Mouse (Mus musculus) megakaryocyte-erythroid progenitor cell, adult 5-6 weeks (primary cell): ENCODE results near the gene Prtg. TPM values are rescaled to one million over a fixed set of nuclear protein-coding genes. Genes with fewer than 3 reads are reported as not detected.

ENCODE experiments used
- ATAC-seq: replicated peaks from 2 replicates; pipeline ENCODE4 v1.8.0; 2016; ENCODE audit warnings: mild to moderate bottlenecking, inconsistent platforms; ENCODE audit not compliant: severe bottlenecking, poor library complexity, low FRiP score, low TSS enrichment
- total RNA-seq, 2 experiments: library from RNA; stranded (forward) in 1 of 2; stranded (reverse) in 1 of 2; fragments of 200-1000, 215-1000 nt in 1 of 2; fragments of >200 nt in 1 of 2; fragmentation: Nextera tagmentation in 1 of 2; gene quantifications; 2 replicates each; pipeline ENCODE4 v1.2.3; 2014 to 2017

Gene Prtg
- total RNA-seq, 2 experiments from 2014 or later = not detected

- ATAC-seq = no peak
Observed at GRCm38 (mm10) chr9:72853681-72854190, 47.1 kb downstream of the Prtg start.

GRCm38 (mm10) chr9:72856721-72857120 lies 50.0 kb downstream of the Prtg start:
- ATAC-seq = no peak

GRCm38 (mm10) chr9:72860764-72861163 lies 54.1 kb downstream of the Prtg start:
- ATAC-seq = no peak

GRCm38 (mm10) chr9:72861235-72861634 lies 54.6 kb downstream of the Prtg start:
- ATAC-seq = no peak

GRCm38 (mm10) chr9:72862186-72862585 lies 55.5 kb downstream of the Prtg start:
- no peak for ATAC-seq

- ATAC-seq = no peak
Observed at GRCm38 (mm10) chr9:72862955-72863354, 56.3 kb downstream of the Prtg start.

DNA sequence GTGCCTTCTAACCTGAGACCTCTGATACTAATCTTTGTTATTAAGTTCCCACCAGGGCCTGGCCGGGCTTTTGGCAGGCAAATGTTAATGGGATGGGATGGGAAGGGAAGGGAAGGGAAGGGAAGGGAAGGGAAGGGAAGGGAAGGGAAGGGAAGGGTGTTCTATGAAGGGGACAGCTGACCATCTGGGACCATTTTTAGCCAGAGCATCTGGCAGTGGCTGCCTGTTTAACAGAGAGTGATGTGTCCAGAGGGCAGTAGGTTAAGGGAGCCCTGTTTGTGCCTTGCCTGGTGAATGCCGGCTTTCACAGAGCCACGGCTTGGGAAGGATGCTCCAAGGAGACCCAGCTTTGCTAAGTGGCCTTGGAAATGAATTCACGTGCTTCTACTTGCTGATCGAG lies 57.1 kb downstream of the Prtg start:
- ATAC-seq = no peak

DNA sequence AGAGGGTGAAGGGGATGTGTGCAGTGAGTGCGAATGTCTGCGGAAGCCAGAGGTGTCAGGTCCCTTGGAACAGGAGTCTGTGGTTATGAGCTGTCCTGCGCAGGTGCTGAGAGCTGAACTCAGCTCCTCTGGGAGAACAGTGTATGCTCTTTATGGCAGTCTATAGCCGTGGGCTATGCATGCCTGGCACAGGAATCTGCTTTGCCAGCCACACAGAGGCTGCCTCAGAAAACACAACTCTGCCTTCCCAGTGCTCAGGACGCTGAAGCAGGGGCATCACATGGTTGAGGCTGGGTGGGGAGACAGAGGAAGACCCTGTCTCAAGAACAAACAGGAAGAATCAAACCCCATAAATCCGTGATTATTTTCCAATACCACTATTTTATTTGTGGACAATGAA lies 60.8 kb downstream of the Prtg start:
- ATAC-seq = no peak

GRCm38 (mm10) chr9:72868774-72869173 lies 62.1 kb downstream of the Prtg start:
- no peak for ATAC-seq

DNA sequence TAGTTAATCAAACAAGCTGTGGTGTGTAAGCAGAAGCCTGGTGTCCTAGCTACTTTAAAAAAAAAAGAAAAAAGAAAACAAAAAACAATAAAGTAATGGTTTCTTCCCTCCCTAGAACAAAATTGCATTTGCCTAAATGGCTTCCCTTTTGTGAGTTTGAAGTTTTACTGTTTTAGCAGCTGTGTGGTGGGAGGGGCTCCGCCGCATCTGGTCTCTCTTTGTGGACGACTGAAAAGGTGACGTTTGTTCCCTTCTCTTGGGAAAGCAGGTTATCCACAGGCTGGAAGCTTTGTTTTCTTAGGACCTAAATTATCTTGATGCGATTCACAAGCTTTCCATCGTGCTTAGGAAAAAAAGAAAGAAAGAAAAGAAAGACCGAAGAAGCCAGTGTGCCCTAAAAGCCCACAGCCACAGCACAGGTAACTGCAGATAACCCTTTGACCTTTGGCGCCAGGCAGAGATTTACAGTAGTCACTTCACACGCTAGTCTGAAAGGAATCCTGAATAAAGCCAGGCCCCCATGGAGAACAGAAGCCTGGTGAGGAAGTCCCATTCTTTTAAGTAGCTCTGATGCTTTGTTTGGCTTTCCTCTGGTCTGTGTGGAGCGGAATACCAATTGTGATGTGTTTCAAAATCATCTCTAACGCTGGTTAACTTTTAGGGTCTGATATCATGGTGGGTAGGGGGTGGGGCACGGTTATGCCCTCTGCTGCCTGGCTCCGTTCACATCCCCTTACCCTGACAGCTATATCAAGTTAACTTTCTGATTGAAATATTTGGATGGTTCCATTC lies 65.0 kb downstream of the Prtg start:
- no peak for ATAC-seq

DNA sequence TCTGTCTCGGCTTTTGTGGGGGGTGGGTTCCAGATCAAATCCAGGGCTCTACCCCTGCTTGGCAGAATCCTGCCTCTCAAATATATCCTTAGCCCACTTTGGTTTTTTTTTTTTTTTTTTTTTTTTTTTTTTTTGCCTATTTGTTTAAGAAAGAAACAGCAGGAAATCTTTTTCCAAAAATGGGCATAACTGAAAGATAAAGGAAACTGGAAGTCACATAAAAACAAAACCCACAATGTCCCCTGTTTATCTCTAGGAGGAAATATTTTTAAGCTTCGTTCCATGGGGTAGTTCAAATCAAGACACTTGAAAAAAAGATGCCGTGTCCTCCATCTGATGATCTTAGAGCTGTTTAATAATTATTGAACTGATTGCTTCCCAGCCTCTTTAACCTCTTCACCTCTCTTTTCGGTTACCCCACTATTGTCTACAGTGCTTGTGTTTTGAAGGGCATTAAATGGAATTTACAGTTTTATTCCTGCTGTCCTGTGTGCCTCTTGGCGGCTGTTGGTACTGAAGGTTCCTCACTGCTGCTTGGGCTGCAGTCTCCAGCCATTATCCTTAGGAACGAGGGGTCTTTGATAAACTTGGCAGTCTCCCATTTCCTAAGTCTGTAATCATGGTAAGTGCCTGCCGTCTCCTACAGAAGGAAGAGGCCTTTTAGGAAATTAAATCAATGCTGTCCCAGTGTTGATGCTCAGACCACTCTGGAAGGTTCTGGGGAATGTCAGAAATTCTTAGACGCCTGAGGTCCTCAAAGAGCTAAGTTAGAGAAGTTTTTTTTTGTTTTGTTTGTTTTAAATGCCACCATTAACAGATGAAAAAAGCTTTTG lies 65.8 kb downstream of the Prtg start:
- no peak for ATAC-seq

GRCm38 (mm10) chr9:72875878-72876277 lies 69.2 kb downstream of the Prtg start:
- no peak for ATAC-seq

DNA sequence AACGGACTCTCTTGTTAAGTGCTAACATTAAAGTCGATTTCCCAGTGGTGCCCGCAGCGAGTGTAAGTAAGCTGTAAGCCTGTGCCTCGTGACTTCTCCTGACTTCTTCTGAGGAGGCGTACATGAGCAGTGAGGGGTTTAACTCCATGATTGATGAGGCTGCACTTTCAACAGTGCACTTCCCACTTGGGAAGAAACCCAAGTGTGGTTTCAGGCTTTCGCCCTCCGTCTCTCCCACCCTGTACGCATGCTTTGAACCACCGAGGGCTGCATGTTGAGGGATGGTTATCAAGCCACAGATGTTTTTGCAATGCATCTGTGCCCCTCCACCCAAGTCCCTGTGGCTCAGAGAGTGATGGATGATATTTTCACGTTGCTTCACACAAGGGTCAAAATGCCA lies 71.2 kb downstream of the Prtg start:
- ATAC-seq = no peak

- ATAC-seq = no peak
Observed at GRCm38 (mm10) chr9:72878656-72879055, 72.0 kb downstream of the Prtg start.

GRCm38 (mm10) chr9:72879601-72880000 lies 72.9 kb downstream of the Prtg start:
- no peak for ATAC-seq

DNA sequence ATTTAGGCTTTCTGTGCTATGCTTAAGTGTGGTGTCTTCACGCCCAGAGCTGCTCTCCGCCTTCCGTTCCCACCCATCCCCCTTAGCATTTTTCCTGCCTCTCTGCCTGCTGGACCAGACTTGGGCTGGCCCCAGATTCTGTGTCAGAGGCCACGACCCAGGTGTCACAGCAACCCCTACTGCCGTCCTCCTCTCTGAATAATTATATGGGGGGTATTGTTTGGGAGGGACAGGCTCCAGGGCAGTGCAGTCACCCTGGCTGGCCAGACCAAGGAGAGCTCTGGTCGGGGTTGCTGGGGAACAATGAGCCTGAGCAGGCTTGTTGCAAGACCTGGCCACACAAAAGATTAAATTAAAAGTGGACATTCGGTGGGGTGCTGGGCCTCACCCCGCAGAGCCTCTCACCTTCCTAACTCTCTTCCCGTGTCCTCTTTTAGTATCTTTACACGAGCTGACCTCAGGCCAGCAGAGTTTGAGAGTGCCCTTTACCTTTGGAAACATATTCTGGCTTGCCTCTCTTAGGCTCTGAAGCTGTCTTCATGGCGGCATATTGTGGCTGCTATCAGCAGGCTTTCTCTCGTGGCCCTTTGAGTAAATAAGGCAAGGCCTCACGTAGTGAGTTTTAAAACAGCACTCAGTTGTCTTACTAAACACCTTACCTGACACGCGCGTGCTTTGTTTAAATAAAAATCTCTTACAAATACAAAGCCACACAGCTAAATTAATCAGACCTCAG lies 73.7 kb downstream of the Prtg start:
- no peak for ATAC-seq

DNA sequence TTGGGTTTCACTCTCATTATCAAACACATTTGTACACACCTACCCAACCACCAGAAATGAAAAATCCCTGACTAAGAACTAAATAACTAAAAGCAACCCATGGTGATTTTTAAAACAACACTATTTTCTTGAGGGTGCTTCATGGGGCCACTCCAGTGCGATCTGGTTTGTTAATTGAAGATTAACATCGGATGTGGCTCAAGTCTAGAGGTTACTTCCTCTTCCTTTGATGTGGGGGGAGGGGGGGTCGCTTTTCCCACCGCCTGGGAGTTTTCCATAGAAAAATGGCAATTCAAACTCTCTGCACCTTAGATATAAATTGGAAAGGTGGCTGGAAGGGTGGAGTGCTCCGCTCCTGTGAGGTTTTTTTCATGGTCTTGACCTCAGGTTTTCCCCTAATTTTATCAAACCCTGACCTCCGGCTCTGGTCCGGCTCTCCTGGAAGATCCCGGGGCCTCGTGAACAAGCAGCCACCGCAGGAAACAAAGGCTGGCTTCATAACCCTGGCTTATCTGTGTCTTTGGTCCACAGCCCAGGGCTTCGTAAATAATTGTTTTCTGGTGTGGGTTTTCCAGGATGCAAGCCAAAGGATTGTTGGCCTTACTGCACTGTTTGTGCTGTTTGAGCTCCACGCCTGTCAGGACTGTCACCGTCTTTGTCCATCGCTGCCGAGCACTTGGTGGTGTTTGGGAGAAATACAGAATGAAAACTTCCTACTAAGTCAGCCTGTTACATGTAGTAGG lies 74.5 kb downstream of the Prtg start:
- no peak for ATAC-seq

GRCm38 (mm10) chr9:72883940-72884339 lies 77.3 kb downstream of the Prtg start:
- ATAC-seq = peak; percentile 78

DNA sequence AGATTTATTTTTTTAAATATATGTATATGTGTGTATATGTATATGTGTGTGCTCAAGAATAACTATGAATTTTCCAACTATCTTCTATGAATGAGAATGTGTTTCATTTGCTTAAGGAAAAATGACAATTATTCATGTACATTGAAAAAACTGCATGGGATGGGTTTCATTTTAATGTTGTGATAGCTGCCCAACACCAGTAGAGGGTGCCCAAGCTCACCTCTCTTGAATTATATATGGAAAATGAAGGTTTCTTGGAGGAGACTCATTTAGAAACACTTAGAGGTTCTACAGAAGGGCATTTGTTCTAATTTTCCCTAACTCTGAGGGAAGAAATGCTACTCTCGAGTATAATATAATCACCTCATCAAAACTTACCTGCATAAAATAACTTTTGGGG lies 83.1 kb downstream of the Prtg start:
- no peak for ATAC-seq
